Mouse (Mus musculus): Measurements from ENCODE around the gene Smndc1. TPM values are rescaled to one million over a fixed set of nuclear protein-coding genes. Genes with fewer than 3 reads are reported as not detected.

Smndc1 gene
- 40.7 and 48.3 TPM in 2 replicates for polyA plus RNA-seq (2016; fragmentation: Nextera tagmentation; extraction: Ambion mirVana)

DNA sequence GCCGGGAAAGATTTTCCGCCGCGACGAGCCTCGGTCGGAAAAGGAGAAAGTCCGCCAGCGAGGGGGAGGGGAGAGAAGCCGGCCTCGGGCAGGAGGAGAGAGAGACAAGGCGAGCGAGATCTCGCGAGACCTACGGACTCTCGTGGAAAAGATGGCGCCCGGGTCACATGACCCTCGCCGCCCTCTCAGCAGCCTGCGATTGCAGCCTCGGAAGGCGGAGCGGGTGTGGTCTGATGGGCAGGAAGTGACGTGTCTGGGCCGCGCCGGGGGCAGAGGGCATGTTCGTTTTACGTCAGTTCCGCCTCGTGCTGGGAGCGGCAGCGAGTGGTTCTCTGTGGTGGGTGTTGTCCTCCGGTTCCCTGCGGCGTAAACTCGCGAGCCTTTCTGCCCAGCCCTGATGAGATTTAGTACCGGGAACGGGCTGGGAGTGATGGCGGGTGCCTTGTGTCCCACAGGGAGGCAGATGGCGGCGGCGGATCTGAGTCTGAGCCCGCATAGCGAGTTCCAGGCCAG is at the start of gene Smndc1:
TSS of gene Smndc1 (minus strand) at position 84 of the 513 bp plus-strand sequence.
- WGBS = under 1% methylated on average over 48 of the region's 48 CpGs
- peak within 1 kb of the TSS; percentile 99 for H3K4me3 ChIP-seq
- H3K36me3 ChIP-seq = peaks cover 27% of the 10 kb centered on the region; the same call in 1 of the 2 replicates
- peak within 1 kb of the TSS; percentile 99 for H3K27ac ChIP-seq
- peaks cover 10% of the 10 kb centered on the region for H3K4me1 ChIP-seq
- peak within 1 kb of the TSS; percentile 73 for H3K4me2 ChIP-seq (replicated peaks)
- H3K27me3 ChIP-seq = no peaks in the 10 kb centered on the region
- peak within 1 kb of the TSS; percentile 97 for H3K9ac ChIP-seq
- ATAC-seq (ENCODE audit: insufficient number of reproducible peaks, insufficient read depth, low FRiP score, low TSS enrichment) = peak; percentile 97
- no peaks in the 10 kb centered on the region for H3K9me3 ChIP-seq

- ATAC-seq (ENCODE audit: insufficient number of reproducible peaks, insufficient read depth, low FRiP score, low TSS enrichment) = no peak
- Histone ChIP-seq H3K4me2 (replicated peaks) (no peak overlapping the region), H3K27me3 (no peaks in the 10 kb centered on the region), H3K27ac (no peak overlapping the region), H3K9ac (no peak overlapping the region), H3K9me3 (no peaks in the 10 kb centered on the region), H3K4me3 (no peak overlapping the region), H3K4me1 (0 out of 2 replicates have a peak, but pooled peaks cover 6% of the 10 kb centered on the region), H3K36me3 (no peaks in the 10 kb centered on the region)
- WGBS = 82% methylated on average over 7 of the region's 7 CpGs
Measured at GRCm38 (mm10) chr19:53439340-53439739, 49.0 kb upstream of the Smndc1 start.

DNA sequence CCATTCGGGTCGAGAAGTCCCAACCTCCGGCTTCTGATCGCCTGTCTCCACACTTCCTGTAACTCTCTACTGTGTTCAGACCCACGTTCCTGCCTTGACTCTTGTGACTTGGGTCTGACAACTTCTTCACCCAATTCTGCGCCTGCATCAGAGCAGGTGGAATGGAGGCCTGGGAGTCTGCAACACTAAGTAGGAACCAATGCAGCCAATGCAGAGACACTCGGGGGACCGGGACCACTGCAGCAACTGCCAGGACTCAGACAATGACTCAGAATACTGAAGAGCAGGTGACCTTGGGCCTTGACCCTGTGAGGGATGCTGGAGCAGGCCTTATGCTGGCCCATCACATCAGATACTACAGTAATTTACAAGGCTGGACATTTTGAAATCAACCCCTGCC is 47.6 kb upstream of the Smndc1 start:
- no peak for ATAC-seq (ENCODE audit: insufficient number of reproducible peaks, insufficient read depth, low FRiP score, low TSS enrichment)
- Histone ChIP-seq H3K4me2 (replicated peaks) (no peak overlapping the region), H3K27me3 (no peaks in the 10 kb centered on the region), H3K9me3 (no peaks in the 10 kb centered on the region), H3K36me3 (no peaks in the 10 kb centered on the region), H3K4me1 (0 out of 2 replicates have a peak, but pooled peaks cover 6% of the 10 kb centered on the region), H3K4me3 (no peak overlapping the region), H3K27ac (no peak overlapping the region), H3K9ac (no peak overlapping the region)
- whole genome bisulfite sequencing = 88% methylated on average over 8 of the region's 8 CpGs

GRCm38 (mm10) chr19:53437311-53437958 is 47.1 kb upstream of the Smndc1 start:
- Histone ChIP-seq H3K4me3 (no peak overlapping the region), H3K27me3 (0 out of 2 replicates have a peak, but pooled peaks cover 3% of the 10 kb centered on the region), H3K36me3 (no peaks in the 10 kb centered on the region), H3K9me3 (no peaks in the 10 kb centered on the region), H3K4me1 (0 out of 2 replicates have a peak, but pooled peaks cover 6% of the 10 kb centered on the region), H3K9ac (no peak overlapping the region), H3K4me2 (replicated peaks) (no peak overlapping the region), H3K27ac (no peak overlapping the region)
- no peak for ATAC-seq (ENCODE audit: insufficient number of reproducible peaks, insufficient read depth, low FRiP score, low TSS enrichment)
- 38% methylated on average over 8 of the region's 8 CpGs for WGBS

- Histone ChIP-seq H3K9me3 (no peaks in the 10 kb centered on the region), H3K36me3 (no peaks in the 10 kb centered on the region), H3K27me3 (0 out of 2 replicates have a peak, but pooled peaks cover 3% of the 10 kb centered on the region), H3K27ac (no peak overlapping the region), H3K4me1 (no peaks in the 10 kb centered on the region), H3K9ac (no peak overlapping the region), H3K4me2 (replicated peaks) (no peak overlapping the region), H3K4me3 (no peak overlapping the region)
- WGBS = 76% methylated on average over 10 of the region's 10 CpGs
- no peak for ATAC-seq (ENCODE audit: insufficient number of reproducible peaks, insufficient read depth, low FRiP score, low TSS enrichment)
Measured at GRCm38 (mm10) chr19:53433949-53434689, 43.7 kb upstream of the Smndc1 start.

DNA sequence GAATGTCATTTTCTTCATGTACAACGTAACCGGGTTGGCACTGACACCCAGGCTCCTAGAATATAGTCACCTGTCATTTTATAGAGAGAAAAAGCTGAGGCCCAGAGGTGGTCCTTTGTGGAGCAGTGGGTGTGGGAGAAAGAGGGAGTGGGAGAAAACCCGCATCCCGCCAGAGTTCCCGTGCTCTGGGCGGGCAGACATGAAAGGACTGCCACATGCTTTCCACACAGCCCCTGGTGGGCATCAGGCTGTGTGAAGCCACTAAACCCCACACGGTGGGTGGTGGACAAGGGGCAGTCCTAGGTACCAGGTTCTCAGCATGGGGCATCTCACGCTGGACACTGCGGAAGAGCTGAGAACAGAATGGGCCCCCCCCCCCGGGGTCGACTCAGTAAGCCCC is 40.6 kb upstream of the Smndc1 start:
- no peak overlapping the region for H3K27ac ChIP-seq
- H3K9me3 ChIP-seq = no peaks in the 10 kb centered on the region
- ATAC-seq (ENCODE audit: insufficient number of reproducible peaks, insufficient read depth, low FRiP score, low TSS enrichment) = no peak
- 0 out of 2 replicates have a peak, but pooled peaks cover 3% of the 10 kb centered on the region for H3K27me3 ChIP-seq
- 84% methylated on average over 11 of the region's 11 CpGs for WGBS
- no peak overlapping the region for H3K4me3 ChIP-seq
- no peaks in the 10 kb centered on the region for H3K36me3 ChIP-seq
- no peak overlapping the region for H3K4me2 ChIP-seq (replicated peaks)
- H3K9ac ChIP-seq = no peak overlapping the region
- peaks cover 4% of the 10 kb centered on the region; the same call in 1 of the 2 replicates for H3K4me1 ChIP-seq

DNA sequence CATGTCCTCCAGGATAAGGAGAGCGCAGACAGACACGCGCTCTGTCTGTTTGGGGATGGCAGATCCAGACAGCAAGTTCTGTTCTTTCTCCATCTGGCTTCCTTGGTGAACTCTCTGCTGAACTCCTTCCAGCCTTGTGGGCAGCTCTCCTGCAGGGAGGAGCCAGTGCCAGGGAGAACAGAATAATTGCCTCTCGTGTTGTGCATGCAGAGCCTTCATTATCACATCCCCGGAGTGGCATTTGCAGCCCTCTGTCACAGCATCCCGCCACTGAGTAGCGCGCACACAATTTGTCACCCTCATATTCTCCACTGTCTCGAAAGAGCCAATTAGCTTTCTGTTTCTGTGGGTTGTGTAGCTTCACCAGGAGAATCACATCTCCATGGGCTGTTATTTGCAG is 40.0 kb upstream of the Smndc1 start:
- Histone ChIP-seq H3K36me3 (no peaks in the 10 kb centered on the region), H3K4me3 (no peak overlapping the region), H3K27me3 (0 out of 2 replicates have a peak, but pooled peaks cover 3% of the 10 kb centered on the region), H3K4me1 (peaks cover 4% of the 10 kb centered on the region; the same call in 1 of the 2 replicates), H3K27ac (no peak overlapping the region), H3K9ac (no peak overlapping the region), H3K4me2 (replicated peaks) (no peak overlapping the region), H3K9me3 (no peaks in the 10 kb centered on the region)
- WGBS = 77% methylated on average over 9 of the region's 9 CpGs
- ATAC-seq (ENCODE audit: insufficient number of reproducible peaks, insufficient read depth, low FRiP score, low TSS enrichment) = no peak

DNA sequence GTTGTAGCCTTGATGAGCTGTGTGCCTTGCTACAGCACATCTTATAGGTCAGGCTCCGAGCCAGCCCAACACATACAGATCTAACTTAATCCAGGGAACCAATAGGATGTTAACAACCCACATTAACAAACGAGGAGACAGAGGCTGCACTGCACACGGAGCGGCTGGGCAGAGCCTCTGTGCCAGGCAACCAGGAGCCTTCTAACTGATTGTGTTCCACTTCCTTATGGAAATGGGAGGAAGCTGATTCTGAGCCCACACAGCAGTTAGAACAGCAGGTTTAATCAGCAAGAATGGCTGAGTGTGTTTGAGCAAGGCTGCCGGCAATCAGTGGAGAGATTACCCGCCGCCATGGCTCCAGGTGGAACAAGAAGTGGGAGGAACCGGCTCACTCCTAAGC is 37.4 kb upstream of the Smndc1 start:
- no peak for ATAC-seq (ENCODE audit: insufficient number of reproducible peaks, insufficient read depth, low FRiP score, low TSS enrichment)
- H3K27ac ChIP-seq = no peak overlapping the region

GRCm38 (mm10) chr19:53427346-53427745 is 37.0 kb upstream of the Smndc1 start:
- no peak overlapping the region for H3K27ac ChIP-seq
- ATAC-seq (ENCODE audit: insufficient number of reproducible peaks, insufficient read depth, low FRiP score, low TSS enrichment) = no peak
- whole genome bisulfite sequencing = 49% methylated on average over 7 of the region's 7 CpGs
- H3K36me3 ChIP-seq = no peaks in the 10 kb centered on the region
- no peaks in the 10 kb centered on the region for H3K27me3 ChIP-seq
- no peak overlapping the region for H3K4me3 ChIP-seq
- peaks cover 12% of the 10 kb centered on the region; the same call in 1 of the 2 replicates for H3K4me1 ChIP-seq
- no peaks in the 10 kb centered on the region for H3K9me3 ChIP-seq
- H3K9ac ChIP-seq = no peak overlapping the region
- H3K4me2 ChIP-seq (replicated peaks) = no peak overlapping the region

More for the DNA sequence above, 37.4 kb upstream of the Smndc1 start:
- Histone ChIP-seq H3K4me3 (no peak overlapping the region), H3K9me3 (no peaks in the 10 kb centered on the region), H3K9ac (no peak overlapping the region), H3K36me3 (no peaks in the 10 kb centered on the region), H3K4me2 (replicated peaks) (no peak overlapping the region), H3K4me1 (peaks cover 12% of the 10 kb centered on the region; the same call in 1 of the 2 replicates), H3K27me3 (0 out of 2 replicates have a peak, but pooled peaks cover 3% of the 10 kb centered on the region)
- 63% methylated on average over 8 of the region's 8 CpGs for WGBS

- Histone ChIP-seq H3K4me3 (no peak overlapping the region), H3K36me3 (no peaks in the 10 kb centered on the region), H3K4me1 (peaks cover 17% of the 10 kb centered on the region), H3K9me3 (no peaks in the 10 kb centered on the region), H3K27me3 (no peaks in the 10 kb centered on the region), H3K9ac (no peak overlapping the region), H3K4me2 (replicated peaks) (no peak overlapping the region), H3K27ac (no peak overlapping the region)
- ATAC-seq (ENCODE audit: insufficient number of reproducible peaks, insufficient read depth, low FRiP score, low TSS enrichment) = no peak
- WGBS = 88% methylated on average over 8 of the region's 8 CpGs
Measured at GRCm38 (mm10) chr19:53425824-53426223, 35.4 kb upstream of the Smndc1 start.

DNA sequence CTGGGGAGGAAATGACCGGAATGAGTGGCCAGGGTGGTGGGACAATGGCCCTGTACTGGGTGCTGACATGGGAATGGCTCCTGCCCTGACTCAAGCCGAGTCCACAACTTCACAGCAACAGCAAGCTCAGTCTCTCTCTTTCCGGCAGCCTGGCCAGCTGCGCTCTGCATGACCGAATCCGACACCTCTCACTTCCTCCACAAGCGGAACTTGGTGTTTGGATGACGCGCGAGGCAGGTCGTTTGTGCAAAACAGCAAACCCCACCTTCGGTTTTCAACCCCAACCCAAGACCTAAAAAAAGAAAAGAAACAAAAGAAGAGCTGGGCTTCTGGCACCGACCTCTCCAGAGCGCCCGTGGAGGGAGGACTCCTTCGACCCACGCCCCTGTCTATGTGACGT is 34.3 kb upstream of the Smndc1 start:
- no peak overlapping the region for H3K27ac ChIP-seq
- H3K4me3 ChIP-seq = no peak overlapping the region
- no peak overlapping the region for H3K9ac ChIP-seq
- H3K9me3 ChIP-seq = no peaks in the 10 kb centered on the region
- H3K4me1 ChIP-seq = peaks cover 19% of the 10 kb centered on the region
- no peaks in the 10 kb centered on the region for H3K27me3 ChIP-seq
- WGBS = 69% methylated on average over 18 of the region's 18 CpGs
- no peak overlapping the region for H3K4me2 ChIP-seq (replicated peaks)
- no peaks in the 10 kb centered on the region for H3K36me3 ChIP-seq
- ATAC-seq (ENCODE audit: insufficient number of reproducible peaks, insufficient read depth, low FRiP score, low TSS enrichment) = no peak

Measured in embryonic facial prominence, embryonic 12.5 days (tissue).